Mouse (Mus musculus) forebrain, postnatal 0 days (tissue): ENCODE data around the gene Dnah1. TPM values are rescaled to one million over a fixed set of nuclear protein-coding genes. Genes with fewer than 3 reads are reported as not detected.

Experiments used
- ATAC-seq: fragments of 200-750 bp; cut with Nextera tagmentation; 2 replicates; pipeline ENCODE4 v1.8.0; 2017; ENCODE audit warnings: mild to moderate bottlenecking, moderate library complexity
- DNase-seq: peaks from one replicate; pipeline ENCODE4 v3.0.0-alpha.2; 2015
- H3K27ac ChIP-seq: fragments of 300-500 bp; sonication (generic); 2 replicates; pipeline ENCODE4 v1.5.1; 2014; ENCODE audit warnings: low read depth, mild to moderate bottlenecking, antibody characterized with exemption, low read length, moderate library complexity, mixed read lengths
- H3K27me3 ChIP-seq: fragments of 300-500 bp; sonication (generic); 2 replicates; pipeline ENCODE4 v1.6.1; 2014; ENCODE audit warnings: mild to moderate bottlenecking, low read length, mixed read lengths; ENCODE audit not compliant: insufficient read depth
- H3K36me3 ChIP-seq: fragments of 300-500 bp; sonication (generic); 2 replicates; pipeline ENCODE4 v1.6.1; 2014; ENCODE audit warnings: mild to moderate bottlenecking, moderate library complexity; ENCODE audit not compliant: insufficient read depth
- H3K4me1 ChIP-seq: fragments of 300-500 bp; sonication (generic); 2 replicates; pipeline ENCODE4 v1.6.1; 2014; ENCODE audit warnings: antibody characterized with exemption; ENCODE audit not compliant: insufficient read depth
- H3K4me2 ChIP-seq: fragments of 300-500 bp; sonication (generic); 2 replicates; pipeline ENCODE4 v1.6.1; 2014; ENCODE audit warnings: low read depth, mild to moderate bottlenecking, moderate library complexity
- H3K4me3 ChIP-seq: fragments of 300-500 bp; sonication (generic); 2 replicates; pipeline ENCODE4 v1.5.1; 2014; ENCODE audit warnings: low read depth, low read length, mixed read lengths
- H3K9ac ChIP-seq: fragments of 300-500 bp; sonication (generic); 2 replicates; pipeline ENCODE4 v1.6.1; 2014; ENCODE audit warnings: mild to moderate bottlenecking
- H3K9me3 ChIP-seq: fragments of 300-500 bp; sonication (generic); 2 replicates; pipeline ENCODE4 v1.6.1; 2016; ENCODE audit warnings: low read length
- CTCF ChIP-seq: sonication (generic); IDR thresholded peaks from 2 replicates; pipeline ENCODE4 v1.5.1; 2016; ENCODE audit warnings: antibody characterized with exemption, control low read depth, low read depth
- WGBS: fragments of 180-500 bp; shearing (Covaris S2); extraction: QIAGEN DNeasy Blood & Tissue Kit; methylation state at CpG from one replicate; pipeline ENCODE4 v1.1.7; 2014; 5-methylcytosine and 5-hydroxymethylcytosine counted together
- polyA plus RNA-seq: library from polyadenylated mRNA; unstranded; fragments of >200 nt; fragmentation: Nextera tagmentation; extraction: Ambion mirVana; gene quantifications from 2 replicates; pipeline ENCODE4 v1.2.1, GENCODE M21; 2015
- total RNA-seq: library from RNA; depleted of rRNA; stranded (reverse); fragments of >200 nt; gene quantifications from 2 replicates; pipeline ENCODE4 v1.2.3, GENCODE M21; 2014; rRNA removed

Dnah1 gene
- total and polyA plus RNA-seq, 2 experiments from 2014 or later: 2.3 to 7.2 TPM

DNA sequence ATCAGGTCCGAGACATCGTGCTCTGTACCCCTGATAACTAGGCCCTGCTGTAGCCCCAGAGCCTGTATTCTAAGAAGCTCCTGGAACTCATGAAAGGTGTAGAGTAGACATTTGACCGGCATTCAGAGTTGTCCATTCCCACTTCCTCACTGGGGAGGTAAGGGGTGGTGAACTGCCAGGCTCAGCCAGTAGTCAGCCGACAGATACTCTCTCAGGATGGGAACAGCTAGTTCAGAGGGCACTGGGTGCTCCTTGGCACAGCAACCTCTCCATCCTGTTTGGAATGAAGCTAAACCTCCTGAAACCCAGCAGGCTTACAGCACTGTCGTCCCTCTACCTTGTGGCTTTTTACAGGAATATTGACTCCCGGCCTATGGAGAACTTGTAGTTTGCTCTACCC is 111.8 kb downstream of the Dnah1 start:
- H3K36me3 ChIP-seq: no peaks in the 10 kb centered on the region
- H3K9me3 ChIP-seq: no peaks in the 10 kb centered on the region
- H3K27ac ChIP-seq: no peak overlapping the region
- TF ChIP-seq CTCF: no peak
- WGBS: 90% methylated on average over 6 of the region's 6 CpGs
- no peak overlapping the region for H3K9ac ChIP-seq
- H3K4me3 ChIP-seq: no peak overlapping the region
- DNase-seq: no peak
- ATAC-seq: no peak
- H3K27me3 ChIP-seq: no peaks in the 10 kb centered on the region
- 0 out of 2 replicates have a peak, but pooled peaks cover 5% of the 10 kb centered on the region for H3K4me1 ChIP-seq
- H3K4me2 ChIP-seq: no peak overlapping the region

Other genes with a start within 250 kb of the Dnah1 start
- 9.9 and 16.6 TPM in 2 replicates for gene Smim4, start 194.9 kb downstream of the Dnah1 start, total RNA-seq
- 49.1 and 82.7 TPM in 2 replicates for gene Smim4, start 194.9 kb downstream of the Dnah1 start, polyA plus RNA-seq
- gene Nt5dc2, start 192.8 kb downstream of the Dnah1 start, total RNA-seq: 65.8 and 80.3 TPM in 2 replicates
- 104 and 107 TPM in 2 replicates for gene Nt5dc2, start 192.8 kb downstream of the Dnah1 start, polyA plus RNA-seq
- gene Stab1, start 155.3 kb downstream of the Dnah1 start, total RNA-seq: 21.9 and 23.3 TPM in 2 replicates
- gene Stab1, start 155.3 kb downstream of the Dnah1 start, polyA plus RNA-seq: 7.7 and 11.4 TPM in 2 replicates
- 1.2 and 2.4 TPM in 2 replicates for gene Tnnc1, start 115.6 kb downstream of the Dnah1 start, total RNA-seq
- gene Tnnc1, start 115.6 kb downstream of the Dnah1 start, polyA plus RNA-seq: 2.4 and 3.0 TPM in 2 replicates
- gene Nisch, start 107.0 kb downstream of the Dnah1 start, total RNA-seq: 211 and 300 TPM in 2 replicates
- gene Nisch, start 107.0 kb downstream of the Dnah1 start, polyA plus RNA-seq: 148 and 199 TPM in 2 replicates
- 2.2 and 3.7 TPM in 2 replicates for gene Sema3g, start 106.0 kb downstream of the Dnah1 start, total RNA-seq
- 0.23 and 0.31 TPM in 2 replicates for gene Sema3g, start 106.0 kb downstream of the Dnah1 start, polyA plus RNA-seq
- 7.1 and 8.6 TPM in 2 replicates for gene Phf7, start 72.6 kb downstream of the Dnah1 start, total RNA-seq
- gene Phf7, start 72.6 kb downstream of the Dnah1 start, polyA plus RNA-seq: 12.2 and 12.9 TPM in 2 replicates
- gene Bap1, start 72.4 kb downstream of the Dnah1 start, total RNA-seq: 136 and 139 TPM in 2 replicates
- 104 and 115 TPM in 2 replicates for gene Bap1, start 72.4 kb downstream of the Dnah1 start, polyA plus RNA-seq
- 71.3 and 73.3 TPM in 2 replicates for gene Capn7, start 12.7 kb upstream of the Dnah1 start, total RNA-seq
- gene Capn7, start 12.7 kb upstream of the Dnah1 start, polyA plus RNA-seq: 43.3 and 51.4 TPM in 2 replicates
- gene Sh3bp5, start 112.2 kb upstream of the Dnah1 start, total RNA-seq: 58.2 and 67.9 TPM in 2 replicates
- 132 and 165 TPM in 2 replicates for gene Sh3bp5, start 112.2 kb upstream of the Dnah1 start, polyA plus RNA-seq
- 10.1 and 11.8 TPM in 2 replicates for gene Eaf1, start 170.5 kb upstream of the Dnah1 start, total RNA-seq
- 3.5 and 5.5 TPM in 2 replicates for gene Eaf1, start 170.5 kb upstream of the Dnah1 start, polyA plus RNA-seq
- gene Mettl6, start 171.1 kb upstream of the Dnah1 start, total RNA-seq: 35.7 and 43.4 TPM in 2 replicates
- gene Mettl6, start 171.1 kb upstream of the Dnah1 start, polyA plus RNA-seq: 33.5 and 40.0 TPM in 2 replicates